Mouse (Mus musculus): Measurements from ENCODE around the gene Snx10. TPM values are rescaled to one million over a fixed set of nuclear protein-coding genes. Genes with fewer than 3 reads are reported as not detected.

Gene Snx10
- total RNA-seq, 2 experiments from 2014 or later: 11.7 to 12.6 TPM

GRCm38 (mm10) chr6:51529457-51529856 lies 5.8 kb downstream of the Snx10 start:
- intact Hi-C loops (cut with DNase I): no loop called here
- no peak for DNase-seq

- DNase-seq: no peak
- intact Hi-C loops (cut with DNase I): no loop called here
Observed at GRCm38 (mm10) chr6:51533467-51534200, 9.9 kb downstream of the Snx10 start.

GRCm38 (mm10) chr6:51535571-51535970 lies 11.9 kb downstream of the Snx10 start:
- DNase-seq: no peak
- intact Hi-C loops (cut with DNase I): no loop called here

- DNase-seq: no peak
- intact Hi-C loops (cut with DNase I): no loop called here
Observed at GRCm38 (mm10) chr6:51540525-51540924, 16.8 kb downstream of the Snx10 start.

GRCm38 (mm10) chr6:51541422-51541821 lies 17.7 kb downstream of the Snx10 start:
- intact Hi-C loops (cut with DNase I): no loop called here
- no peak for DNase-seq

GRCm38 (mm10) chr6:51542147-51542546 lies 18.4 kb downstream of the Snx10 start:
- DNase-seq: no peak

GRCm38 (mm10) chr6:51543639-51544117 lies 20.0 kb downstream of the Snx10 start:
- intact Hi-C loops (cut with DNase I): loop anchor here (2.0 kb wide), 1 partner anchor 73 kb away; the partner anchor contains the start of gene Cbx3
- no peak for DNase-seq

More at GRCm38 (mm10) chr6:51542147-51542546, 18.4 kb downstream of the Snx10 start:
- intact Hi-C loops (cut with DNase I): no loop called here

- intact Hi-C loops (cut with DNase I): loop anchor here (2.0 kb wide), 1 partner anchor 73 kb away; the partner anchor contains the start of gene Cbx3
- peak; percentile 54 for DNase-seq
Observed at GRCm38 (mm10) chr6:51544118-51544681, 20.5 kb downstream of the Snx10 start.

- intact Hi-C loops (cut with DNase I): loop anchor here (2.0 kb wide), 1 partner anchor 75 kb away; the partner anchor contains the start of gene Cbx3
- peak; percentile 41 to 52 for DNase-seq
Observed at GRCm38 (mm10) chr6:51545219-51545859, 21.6 kb downstream of the Snx10 start.

- intact Hi-C loops (cut with DNase I): no loop called here
- DNase-seq: no peak
Observed at GRCm38 (mm10) chr6:51546085-51546484, 22.4 kb downstream of the Snx10 start.

GRCm38 (mm10) chr6:51548757-51549156 lies 25.1 kb downstream of the Snx10 start:
- intact Hi-C loops (cut with DNase I): no loop called here
- DNase-seq: no peak

GRCm38 (mm10) chr6:51551267-51551802 lies 27.6 kb downstream of the Snx10 start:
- intact Hi-C loops (cut with DNase I): loop anchor here (5.0 kb wide), 1 partner anchor 39 kb away; no protein-coding TSS in a partner anchor

GRCm38 (mm10) chr6:51556562-51556961 lies 32.9 kb downstream of the Snx10 start:
- intact Hi-C loops (cut with DNase I): no loop called here

More at GRCm38 (mm10) chr6:51551267-51551802, 27.6 kb downstream of the Snx10 start:
- no peak for DNase-seq

GRCm38 (mm10) chr6:51558311-51558710 lies 34.6 kb downstream of the Snx10 start:
- no peak for DNase-seq

More at GRCm38 (mm10) chr6:51556562-51556961, 32.9 kb downstream of the Snx10 start:
- DNase-seq: no peak

GRCm38 (mm10) chr6:51566771-51567680 lies 43.3 kb downstream of the Snx10 start:
- no peak for DNase-seq
- intact Hi-C loops (cut with DNase I): no loop called here

More at GRCm38 (mm10) chr6:51558311-51558710, 34.6 kb downstream of the Snx10 start:
- intact Hi-C loops (cut with DNase I): no loop called here

- DNase-seq: no peak
- intact Hi-C loops (cut with DNase I): no loop called here
Observed at GRCm38 (mm10) chr6:51569086-51569485, 45.4 kb downstream of the Snx10 start.

GRCm38 (mm10) chr6:51573136-51573535 lies 49.4 kb downstream of the Snx10 start:
- no peak for DNase-seq
- intact Hi-C loops (cut with DNase I): no loop called here

- DNase-seq: no peak
- intact Hi-C loops (cut with DNase I): no loop called here
Observed at GRCm38 (mm10) chr6:51574132-51574531, 50.4 kb downstream of the Snx10 start.

- DNase-seq: no peak
- intact Hi-C loops (cut with DNase I): no loop called here
Observed at GRCm38 (mm10) chr6:51578415-51578814, 54.7 kb downstream of the Snx10 start.

All from heart, postnatal 36 days (tissue).